Mouse (Mus musculus) lung, adult 18-20 months (tissue): ENCODE measurements at regions not wholly inside any gene's neighbourhood (a gene's known extent, or its start where the extent isn't known, plus 50 kb on each side); places are given as distances from the start of the nearest gene placed in this dataset.
"Not testable (repeated sequence)": the region's sequence is repeated elsewhere in the genome, so short reads cannot be mapped to it uniquely, and the experiment has no call there.

Experiments
- DNase-seq, 2 experiments: peaks; one replicate each; pipeline ENCODE4 v3.0.0; 2022; ENCODE audit warnings: mixed read lengths in 2 of 2

DNA sequence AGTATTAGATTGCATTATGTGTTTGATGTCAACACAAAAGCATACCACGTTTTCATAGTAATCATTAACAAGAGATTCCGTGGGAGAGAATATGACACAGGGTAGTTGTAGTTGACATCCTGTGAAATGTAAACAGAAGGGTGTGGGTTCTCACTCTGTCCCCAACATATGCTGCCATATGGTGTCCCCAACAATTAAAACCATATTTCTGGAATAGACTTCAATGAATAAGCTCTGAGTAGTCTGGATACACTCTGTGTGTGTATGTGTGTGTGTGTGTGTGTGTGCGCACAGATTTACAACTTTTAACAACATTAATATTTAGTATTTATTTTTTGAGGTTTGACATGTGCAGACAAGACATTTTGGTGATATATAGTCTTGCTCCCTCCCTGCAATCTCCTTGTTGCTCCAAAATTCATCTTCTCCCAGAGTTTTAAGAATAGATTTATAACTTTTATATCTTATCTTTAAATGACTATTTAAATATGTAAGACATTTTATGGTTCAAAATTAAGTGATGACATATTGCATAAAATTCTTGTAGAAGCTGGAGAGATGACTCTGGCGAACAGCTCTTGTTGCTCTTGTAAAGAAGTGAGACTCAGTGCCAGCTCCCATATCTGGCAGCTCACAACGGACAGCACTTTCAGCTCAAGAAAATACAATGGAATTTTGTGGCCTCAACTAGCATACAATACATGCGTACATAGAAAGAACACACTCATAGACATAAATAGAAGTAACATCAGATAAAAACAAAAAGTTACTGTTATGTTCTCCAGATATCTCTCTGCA, 162.6 kb upstream of the Tram1l1 start:
- no peak for DNase-seq

DNA sequence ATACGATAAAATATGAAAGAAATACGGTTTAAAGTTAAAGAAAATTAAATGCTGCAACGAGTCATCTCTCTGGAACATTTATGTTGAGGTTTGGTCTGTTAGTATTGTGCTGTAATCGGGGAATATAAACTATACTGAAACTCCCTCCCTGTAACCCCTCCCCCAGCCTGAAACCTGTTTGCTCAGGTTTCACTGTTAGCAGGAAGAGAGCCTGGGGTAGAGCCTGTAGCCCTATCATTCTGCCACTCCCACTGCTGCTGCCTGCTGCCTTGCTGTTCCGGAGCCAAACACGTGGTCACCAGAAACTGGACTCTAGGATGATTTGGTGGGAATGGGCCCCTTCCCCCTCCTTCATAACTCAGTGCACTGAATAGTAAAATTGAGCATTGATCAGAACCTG, 127.3 kb upstream of the Tram1l1 start:
- DNase-seq = not testable (repeated sequence)

DNA sequence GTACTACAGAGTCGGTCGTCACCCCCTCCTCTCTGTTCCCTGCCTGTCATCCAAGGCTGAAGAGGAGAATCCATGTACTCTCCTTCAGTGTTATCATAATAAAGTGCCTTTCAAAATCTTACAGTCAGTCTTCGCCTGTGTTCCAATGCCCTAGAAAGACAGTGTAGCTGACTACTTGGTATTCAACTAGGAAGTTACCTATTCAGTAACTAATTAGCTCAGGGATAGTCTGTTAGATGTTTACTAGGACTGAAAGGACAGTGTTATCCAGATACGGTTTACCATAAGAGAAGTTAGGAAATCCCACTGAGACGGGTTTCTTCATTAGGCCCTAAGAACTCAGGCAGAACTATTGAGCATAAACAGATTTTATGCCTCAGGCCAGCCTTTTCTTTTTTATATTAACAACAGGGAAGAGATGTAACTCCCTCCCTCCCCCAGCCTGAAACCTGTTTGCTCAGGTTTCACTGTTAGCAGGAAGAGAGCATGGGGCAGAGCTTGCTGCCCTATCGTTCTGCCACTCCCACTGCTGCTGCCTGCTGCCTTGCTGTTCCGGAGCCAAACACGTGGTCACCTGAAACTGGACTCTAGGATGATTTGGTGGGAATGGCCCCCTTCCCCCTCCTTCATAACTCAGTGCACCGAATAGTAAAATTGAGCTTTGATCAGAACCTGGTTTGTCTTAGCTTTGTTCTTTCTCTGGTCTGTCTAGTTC, 120.3 kb upstream of the Tram1l1 start:
- not testable (repeated sequence) for DNase-seq

DNA sequence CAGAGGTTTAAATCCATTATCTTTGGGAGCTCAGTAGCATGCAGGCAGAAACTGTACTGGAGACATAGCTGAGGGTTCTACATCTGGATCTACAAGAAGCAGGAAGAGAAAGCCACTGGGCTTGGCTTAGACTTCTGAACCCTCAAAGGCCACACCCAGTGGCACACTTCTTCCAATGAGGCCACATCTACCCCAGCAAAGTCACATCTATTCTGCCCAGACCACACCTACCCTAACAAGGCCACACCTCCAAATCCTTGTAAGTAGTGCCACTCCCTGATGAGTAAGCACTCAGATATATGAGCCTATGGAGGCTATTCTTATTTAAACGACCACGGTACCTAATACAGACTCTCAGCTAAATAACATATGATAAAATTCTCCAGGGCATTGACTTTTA, 103.5 kb upstream of the Tram1l1 start:
- DNase-seq = no peak

DNA sequence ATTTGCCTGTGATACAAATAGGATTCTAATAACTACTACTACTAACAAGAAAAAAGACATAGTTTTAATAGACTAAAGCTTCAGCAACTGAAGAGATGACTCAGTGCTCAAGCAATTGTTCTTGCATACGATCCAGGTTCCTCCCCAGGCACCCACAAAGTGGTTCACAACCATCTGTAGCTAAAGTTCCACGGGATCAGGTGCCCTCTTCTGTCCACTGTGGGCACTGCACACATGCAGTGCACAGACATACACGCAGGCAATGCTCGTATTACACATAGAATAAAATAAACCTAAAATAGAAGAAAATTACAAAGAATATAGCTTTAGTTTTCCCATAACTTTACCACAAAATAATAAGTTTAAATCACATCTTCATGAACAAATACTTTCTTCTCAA, 94.7 kb upstream of the Tram1l1 start:
- DNase-seq = no peak

DNA sequence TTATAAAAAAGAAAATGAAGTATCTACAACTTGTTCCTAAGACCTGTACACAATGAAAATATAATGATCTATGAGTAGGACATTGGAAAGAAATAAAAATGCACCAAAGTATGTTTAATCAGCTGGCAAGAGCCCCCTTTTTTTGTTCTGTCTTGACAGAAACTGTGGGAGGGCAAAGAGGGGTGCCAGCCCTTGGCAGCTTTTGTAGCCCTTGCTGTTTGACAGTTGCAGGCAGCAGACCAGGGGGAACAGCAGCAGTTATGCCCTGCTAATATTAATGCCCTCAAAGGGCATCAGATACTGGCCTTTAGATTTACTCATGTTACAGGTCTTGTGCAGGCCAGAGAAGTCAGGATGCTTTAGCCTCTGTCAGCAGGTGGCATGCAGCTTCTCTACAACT, 93.0 kb upstream of the Tram1l1 start:
- no peak for DNase-seq

DNA sequence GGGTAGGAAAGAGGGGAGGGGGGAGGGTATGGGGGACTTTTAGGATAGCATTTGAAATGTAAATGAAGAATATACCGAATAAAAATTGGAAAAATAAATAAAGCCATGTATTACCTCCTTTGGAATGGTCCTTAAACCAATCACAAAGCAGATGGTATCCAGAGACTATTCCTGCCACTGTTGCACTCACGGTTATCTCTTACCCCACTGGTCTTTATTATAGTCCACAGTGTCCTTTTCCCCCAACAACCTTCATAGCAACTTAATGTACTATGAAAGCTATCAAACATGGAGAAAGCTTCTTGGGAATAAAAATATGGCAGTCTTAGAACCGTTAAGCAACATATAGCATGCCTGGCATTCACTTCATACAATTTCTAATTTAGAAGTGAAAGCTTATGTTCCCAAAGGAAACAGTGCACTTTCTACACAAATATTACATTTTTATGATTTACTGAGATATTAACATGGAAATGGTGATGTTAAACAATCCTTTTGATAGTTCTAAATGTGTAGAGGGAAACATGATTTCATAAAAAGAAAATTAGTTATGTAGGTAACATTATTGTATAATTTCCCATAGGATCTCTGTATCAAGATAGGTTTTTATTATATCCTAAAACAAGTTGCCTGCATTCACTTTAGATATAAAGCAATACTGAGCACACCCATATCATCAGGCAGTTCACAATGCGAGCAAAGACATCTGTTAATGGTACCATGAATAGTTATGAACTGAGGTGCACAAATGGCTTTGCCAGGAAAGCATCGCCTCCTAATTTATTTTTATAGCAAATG, 79.5 kb upstream of the Tram1l1 start:
- no peak for DNase-seq

DNA sequence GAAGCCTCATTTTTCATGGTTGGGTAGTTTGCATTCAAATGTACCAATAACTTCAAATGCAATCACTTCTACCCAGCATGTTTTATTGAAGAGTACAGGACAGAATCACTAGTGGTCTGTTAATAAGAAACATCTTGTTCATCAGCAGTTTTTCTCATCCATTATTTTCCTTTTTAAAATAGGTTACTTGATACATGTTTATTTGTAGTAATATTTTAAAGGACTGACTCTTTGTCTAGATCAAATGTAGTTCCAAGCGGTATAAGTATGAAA, 79.0 kb upstream of the Tram1l1 start:
- DNase-seq = no peak

DNA sequence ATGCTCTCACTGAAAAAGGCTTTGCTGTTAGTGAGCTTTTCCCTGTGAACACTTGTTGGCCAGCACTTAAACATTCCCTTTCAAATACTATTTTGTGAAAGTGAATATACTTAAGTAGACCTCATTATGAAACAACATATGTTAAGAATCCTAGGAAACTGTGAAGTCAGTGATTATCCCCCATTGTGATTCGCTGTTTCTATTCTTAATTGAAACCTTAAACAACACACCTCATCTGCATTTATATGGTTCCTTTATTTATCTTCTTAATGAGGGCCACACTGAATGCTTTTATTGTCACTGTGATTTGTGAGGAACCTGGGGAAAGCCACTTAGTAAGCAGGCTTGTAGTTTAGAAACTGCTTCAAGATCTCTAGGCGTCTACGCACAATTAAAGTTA, 58.5 kb upstream of the Tram1l1 start:
- no peak for DNase-seq

DNA sequence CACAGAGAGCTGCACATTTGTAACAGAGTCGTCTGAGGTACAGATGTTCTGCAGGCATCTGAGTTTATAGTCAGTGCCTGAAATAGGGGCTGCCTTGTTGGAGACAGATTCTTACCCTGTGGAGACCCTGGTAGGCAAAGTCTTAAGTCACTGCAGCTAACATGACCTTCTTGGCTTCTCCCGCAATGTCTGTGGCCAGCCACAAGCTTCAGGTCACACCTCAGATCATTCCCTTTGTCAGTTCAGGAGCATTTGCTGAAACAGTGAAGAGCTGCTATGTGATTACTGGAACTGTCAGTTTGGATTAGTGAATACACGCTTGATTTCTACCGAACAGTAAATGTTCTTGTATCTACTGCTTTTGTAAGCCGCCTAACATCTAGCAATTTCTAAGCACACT, 53.8 kb upstream of the Tram1l1 start:
- no peak for DNase-seq

DNA sequence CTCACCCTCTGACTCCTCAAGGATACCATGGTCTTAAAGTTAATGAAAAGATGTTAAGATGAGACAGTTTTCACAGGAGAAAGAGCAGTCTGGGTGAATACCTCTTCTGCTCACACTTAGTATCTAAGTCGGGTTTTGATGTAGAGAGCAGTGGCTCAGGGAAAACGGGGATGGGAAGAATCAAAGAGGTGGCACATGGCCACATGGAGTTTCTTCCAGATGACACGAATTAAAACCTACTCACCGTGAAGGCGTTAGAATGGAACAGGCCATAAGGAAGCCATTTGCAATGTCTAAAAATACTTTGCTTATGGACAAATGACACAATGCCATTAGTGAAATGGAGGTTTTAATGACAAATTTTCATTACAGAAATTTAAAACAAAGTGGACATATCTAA, 50.1 kb upstream of the Tram1l1 start:
- DNase-seq = no peak
